Mouse (Mus musculus) urinary bladder, postnatal 25 days (tissue): ENCODE measurements around the gene Slc9b1.
A peak's percentile ranks its signal among the peaks of the same experiment; 100 is the strongest.

Experiments
- DNase-seq: peaks from one replicate; pipeline ENCODE4 v3.0.0; 2022; ENCODE audit warnings: low spot score

Gene Slc9b1

DNA sequence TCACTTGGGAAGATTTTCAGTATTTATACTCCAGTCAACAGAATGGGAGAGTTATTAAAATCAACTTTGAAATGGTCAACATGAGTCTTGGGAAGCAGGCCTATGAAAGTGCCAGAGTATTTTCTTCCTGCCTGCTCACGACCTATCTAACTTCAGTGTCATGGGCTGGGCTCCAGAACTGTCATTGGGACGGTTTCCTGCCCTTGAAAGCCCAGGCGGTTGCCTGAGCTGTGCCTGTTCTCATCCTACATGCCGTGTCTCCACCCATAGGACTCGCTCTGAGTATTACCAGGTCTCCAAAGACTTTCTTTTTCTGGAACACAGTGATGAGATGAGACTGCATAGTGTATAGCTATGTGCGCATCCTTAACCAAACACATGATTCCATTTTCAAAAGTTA is 45.4 kb downstream of the Slc9b1 start:
- no peak for DNase-seq

DNA sequence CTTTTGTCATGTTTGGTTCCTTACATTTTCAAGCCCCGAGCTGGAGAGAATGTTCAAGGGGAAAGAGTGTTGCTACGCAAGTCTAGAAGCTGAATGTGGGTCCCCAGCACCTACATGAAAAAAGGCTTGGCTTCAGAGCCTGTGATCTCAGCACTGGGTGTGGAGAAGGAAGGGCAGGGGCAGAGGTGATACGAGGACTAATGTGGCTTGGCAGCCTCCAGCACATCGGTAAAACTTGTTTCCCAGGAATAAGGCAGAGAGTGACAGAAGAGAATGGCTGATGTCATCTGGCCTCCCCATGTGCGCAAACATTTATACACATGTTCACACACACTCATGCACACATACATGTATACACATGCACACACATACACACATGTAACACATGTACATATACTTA is 47.3 kb downstream of the Slc9b1 start:
- DNase-seq: no peak

GRCm38 (mm10) chr3:135396081-135396480 is 48.3 kb downstream of the Slc9b1 start:
- no peak for DNase-seq

- DNase-seq: no peak
These were observed 49.3 kb downstream of the Slc9b1 start for GRCm38 (mm10) chr3:135397112-135397511.

- DNase-seq: peak; percentile 84
These were observed 54.4 kb downstream of the Slc9b1 start for GRCm38 (mm10) chr3:135402201-135402658.

DNA sequence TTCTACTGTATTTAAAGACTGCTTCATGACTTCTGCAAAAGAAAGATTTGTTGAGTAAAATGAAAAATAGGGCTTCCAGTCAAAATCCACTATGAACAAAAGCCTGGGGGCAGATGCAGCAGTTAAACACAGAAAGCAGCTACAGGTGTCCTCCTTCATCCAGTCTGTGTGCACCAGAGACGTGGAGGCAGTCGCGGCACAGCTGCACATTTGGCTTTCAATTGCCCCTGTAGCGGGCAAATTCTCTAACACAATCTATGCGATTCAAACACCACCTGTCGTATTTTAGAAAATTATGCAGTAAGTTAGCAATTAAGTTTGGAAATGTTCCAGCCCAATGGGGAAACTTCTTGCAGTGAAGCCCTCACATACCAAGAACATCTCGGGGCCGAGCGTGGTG is 55.4 kb downstream of the Slc9b1 start:
- DNase-seq: no peak

DNA sequence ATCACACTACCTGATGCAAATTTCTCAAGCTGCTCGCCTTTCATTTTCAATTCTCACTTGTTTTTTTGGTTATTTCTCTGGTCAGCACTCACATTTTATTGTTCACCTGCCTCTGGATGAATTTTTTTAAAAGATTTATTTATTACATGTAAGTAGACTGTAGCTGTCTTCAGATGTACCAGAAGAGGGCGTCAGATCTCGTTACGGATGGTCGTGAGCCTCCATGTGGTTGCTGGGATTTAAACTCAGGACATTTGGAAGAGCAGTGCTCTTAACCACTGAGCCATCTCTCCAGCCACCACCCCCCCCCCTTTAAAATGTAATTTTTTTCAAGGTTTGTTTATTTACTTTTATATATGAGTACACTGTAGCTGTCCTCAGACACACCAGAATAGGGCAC is 56.0 kb downstream of the Slc9b1 start:
- DNase-seq: no peak

DNA sequence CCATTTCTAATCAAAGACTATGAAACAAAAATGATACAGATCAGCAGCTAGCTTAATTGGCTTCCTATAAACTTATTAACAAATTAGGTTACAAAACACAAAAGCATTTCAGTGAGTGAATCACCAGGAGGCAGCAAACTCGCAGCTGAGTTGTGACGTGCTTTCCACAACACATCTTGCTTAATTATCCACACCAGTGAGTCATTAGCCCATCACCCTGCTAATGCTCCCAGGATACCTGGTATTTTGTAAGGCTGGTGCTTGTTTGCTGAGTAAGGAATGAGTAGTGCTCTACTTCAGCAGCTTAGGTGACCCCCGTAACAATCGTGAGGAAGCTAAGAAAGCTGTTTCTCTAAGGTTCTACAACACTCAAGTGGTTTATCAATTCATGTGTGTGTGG is 56.8 kb downstream of the Slc9b1 start:
- no peak for DNase-seq

DNA sequence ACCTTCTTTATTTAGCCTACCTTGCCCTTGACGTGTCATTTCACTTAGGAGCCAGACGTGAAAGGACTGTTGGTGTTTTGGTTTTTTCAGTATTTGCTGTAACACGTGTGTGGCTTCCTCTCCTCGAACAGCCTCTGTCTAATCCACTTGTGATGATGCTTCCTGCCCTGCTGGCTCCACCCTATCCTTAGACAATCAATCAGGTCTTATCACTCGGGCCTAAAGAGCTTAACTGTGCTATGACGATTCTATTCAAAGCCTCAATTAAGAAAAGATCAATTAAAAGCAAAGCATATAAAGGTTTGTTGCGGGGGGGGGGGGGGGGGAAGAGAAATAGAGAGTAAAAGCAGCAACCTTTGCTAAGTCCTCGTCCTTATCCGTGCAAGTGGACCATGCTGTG is 59.5 kb downstream of the Slc9b1 start:
- DNase-seq: no peak

DNA sequence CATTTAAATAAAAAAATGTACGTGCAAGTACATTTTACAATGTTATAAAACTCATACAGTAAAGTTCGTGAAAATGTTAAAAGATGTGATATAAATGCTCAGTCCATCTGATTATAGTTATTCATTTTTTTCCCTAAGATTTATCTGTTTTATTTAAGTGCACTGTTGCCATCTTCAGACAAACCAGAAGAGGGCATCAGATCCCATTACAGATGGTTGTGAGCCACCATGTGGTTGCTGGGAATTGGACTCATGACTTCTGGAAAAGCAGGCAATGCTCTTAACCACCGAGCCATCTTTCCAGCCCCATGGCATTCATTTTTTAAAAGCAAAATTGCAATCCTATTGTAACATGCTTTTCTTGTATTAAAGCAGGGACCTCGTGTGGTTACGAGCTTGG is 61.4 kb downstream of the Slc9b1 start:
- no peak for DNase-seq

DNA sequence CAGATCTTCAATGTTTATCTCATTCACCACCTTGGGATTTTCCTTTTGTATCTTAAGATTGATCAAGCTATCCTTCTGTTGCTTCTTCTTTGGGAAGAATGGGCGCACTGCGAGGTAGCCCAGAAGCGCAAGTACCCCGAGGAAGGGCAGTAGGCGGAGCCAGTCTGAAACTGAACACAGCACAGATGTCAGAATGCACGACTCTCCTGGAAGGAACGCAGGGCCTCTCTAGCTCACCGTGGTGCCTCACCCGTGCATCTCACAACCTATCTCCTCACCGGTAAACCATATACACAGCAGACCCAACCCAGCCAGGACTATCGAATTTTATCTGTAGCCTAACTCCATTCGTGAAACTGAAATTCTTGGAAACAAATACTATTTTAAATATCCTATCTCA is 63.2 kb downstream of the Slc9b1 start:
- no peak for DNase-seq

- DNase-seq: no peak
These were observed 64.0 kb downstream of the Slc9b1 start for GRCm38 (mm10) chr3:135411824-135412223.

- DNase-seq: no peak
These were observed 69.4 kb downstream of the Slc9b1 start for GRCm38 (mm10) chr3:135417245-135417644.

DNA sequence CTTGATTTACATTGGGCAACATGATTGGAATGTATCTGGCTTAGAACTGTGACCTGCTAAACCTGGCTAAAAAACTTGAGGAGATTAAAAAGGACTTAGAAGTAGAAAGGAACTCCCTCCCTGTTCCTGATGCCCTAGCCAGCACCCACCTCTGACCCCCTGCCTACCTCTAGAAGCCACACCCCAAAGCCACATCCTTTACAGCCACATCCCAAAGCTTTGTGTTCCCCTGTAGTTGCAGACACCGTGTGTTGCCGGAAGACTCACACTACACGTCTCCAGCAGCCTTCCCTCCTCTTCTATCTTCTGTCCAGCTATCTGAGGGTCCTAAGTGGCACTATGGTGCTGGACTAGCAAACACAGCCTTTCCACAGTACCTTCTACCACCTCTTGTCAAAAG is 70.0 kb downstream of the Slc9b1 start:
- no peak for DNase-seq

DNA sequence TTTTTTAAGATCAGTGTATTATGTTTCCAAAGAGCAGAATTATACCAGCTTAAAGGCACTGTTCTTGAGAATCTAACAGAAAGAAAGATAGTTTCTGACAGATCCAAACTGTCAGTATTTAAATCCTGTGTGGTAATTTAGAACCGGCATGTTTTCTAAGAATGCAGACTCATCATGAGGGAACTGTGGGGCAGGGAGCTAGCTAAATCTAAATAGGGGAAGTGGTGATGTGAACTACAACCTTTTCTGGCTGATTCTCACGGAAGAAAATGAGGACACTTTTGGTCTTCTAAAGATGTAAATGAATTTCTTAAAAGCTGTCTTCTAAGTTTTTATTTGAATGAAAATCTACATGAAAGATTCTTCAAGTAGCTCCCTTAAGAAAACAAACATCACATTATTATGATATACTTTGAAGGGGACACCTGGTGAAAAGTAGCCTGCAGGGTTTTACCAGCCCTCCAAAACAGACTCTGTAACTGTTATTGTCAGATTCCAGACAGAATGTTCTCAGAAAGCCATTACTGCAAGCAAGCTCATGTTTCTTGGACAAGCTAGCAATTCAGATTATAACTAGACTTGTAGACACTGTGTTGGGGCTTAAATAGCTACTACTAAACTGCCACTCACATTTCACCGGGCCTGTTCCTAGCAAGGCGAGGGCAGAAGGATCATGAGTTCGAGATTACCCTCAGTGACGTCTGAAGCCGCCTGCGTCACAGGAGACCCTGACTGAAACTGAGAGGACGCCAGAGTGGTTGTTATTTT is 72.9 kb downstream of the Slc9b1 start:
- DNase-seq: no peak

GRCm38 (mm10) chr3:135421310-135421594 is 73.4 kb downstream of the Slc9b1 start:
- no peak for DNase-seq

DNA sequence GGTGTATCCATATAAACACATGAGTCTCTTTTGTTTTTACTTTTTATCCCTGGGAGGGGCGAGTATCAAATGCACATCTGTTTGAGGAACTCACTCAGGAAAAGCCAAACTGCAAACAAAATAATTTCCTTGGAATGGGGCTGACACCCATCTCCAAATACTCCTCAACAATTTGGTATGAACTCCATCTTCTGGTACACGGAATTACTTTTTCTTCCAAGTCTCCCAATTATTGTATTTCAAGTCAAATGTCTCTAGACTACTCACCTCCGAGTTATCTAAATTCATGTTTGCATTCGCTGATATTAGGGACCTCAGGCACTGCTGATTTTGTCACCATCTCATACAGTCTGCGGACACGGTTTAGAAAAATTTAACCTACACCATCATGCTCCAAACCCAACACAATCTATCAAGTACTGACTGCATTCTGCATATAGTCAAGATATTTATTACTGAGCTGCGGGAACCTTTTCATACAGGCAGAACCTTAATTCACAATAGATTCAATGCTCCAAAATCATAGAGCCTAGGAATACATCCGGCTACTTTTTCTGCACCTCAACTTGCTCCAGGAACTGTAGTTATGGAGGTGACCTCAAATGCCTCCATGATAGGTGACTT is 74.5 kb downstream of the Slc9b1 start:
- no peak for DNase-seq

DNA sequence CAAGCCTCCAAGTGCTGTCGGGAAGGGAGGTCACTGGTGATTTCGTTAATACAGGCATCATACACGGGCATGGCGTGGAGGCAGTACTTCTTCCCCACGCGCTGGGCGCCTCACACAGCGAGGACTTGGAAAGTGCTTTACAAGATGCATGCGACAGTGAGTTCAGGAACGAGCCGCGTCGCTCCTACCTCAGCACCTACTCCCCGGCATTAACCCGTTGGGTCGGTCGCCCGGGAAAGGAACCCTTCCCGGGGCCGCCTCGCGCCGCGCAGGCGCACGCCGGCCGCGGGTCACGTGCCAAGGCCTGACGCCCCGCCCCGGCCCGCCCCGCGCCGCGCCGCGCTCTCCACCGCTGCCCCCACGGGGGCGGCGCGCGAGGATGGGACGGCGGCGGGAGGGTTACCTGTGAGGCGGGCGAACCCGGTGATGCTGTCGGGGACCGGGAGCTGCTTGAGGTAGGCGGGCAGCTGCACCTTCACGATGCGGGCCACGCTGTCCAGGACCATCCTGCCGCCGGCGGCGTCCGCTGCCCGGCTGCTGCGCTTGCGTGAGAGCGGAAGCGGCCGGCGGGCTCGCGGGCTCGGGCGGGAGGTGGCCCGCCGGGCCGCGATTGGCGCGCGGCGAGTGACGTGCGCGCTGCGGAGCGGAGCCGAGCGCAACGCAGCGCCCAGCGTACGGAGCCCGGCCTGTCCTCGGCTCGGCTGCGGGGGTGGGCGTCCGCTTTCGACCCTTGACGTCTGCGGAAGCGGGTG is 75.2 kb downstream of the Slc9b1 start:
- peak; percentile 83 for DNase-seq

GRCm38 (mm10) chr3:135423608-135424212 is 75.9 kb downstream of the Slc9b1 start, which contains the start of gene Cisd2:
Gene Cisd2, minus strand, starts transcription at chr3:135423925.
- DNase-seq: no peak

GRCm38 (mm10) chr3:135436901-135437616 is 89.2 kb downstream of the Slc9b1 start:
- DNase-seq: no peak

DNA sequence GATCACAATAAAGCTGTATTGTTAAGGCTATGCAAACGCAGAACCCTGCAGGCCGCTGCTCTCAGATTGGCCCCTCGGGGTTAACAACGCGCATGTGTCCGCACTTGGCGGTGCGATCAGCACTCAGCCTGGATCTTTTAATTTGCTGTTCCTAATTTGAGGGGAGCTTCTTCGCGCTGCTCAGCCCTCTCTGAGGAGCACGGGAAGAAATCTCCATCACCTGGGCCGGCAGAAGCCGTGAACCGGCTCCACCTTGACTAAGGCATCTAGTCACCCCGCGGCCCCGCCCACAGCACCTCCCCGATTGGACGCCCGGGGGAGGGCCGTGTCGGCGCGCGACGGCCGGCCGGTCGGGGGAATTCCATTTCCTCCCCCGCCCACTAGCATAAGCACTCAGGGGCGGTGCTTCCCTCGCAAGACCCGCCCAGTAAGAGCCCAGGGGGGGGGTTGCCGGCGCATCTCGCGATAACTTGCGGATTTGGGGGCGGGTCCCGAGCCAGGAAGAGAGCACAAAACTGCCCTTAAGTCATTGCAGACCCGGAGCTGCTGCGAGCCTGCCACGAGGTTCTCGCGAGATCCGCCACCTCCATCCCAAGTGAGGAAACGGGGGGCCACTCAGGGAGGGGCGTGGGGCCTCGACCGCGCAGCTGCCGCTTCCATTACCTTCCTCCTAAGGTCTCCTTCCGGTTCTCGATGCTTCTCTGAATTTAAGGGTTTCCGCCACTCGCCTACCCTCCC is 90.1 kb downstream of the Slc9b1 start, which contains the start of gene Ube2d3:
Gene Ube2d3, plus strand, starts transcription at position 392 of the 738 bp plus-strand sequence.
- peak; percentile 97 for DNase-seq
